Mouse (Mus musculus) small intestine, adult 2 months (tissue): ENCODE measurements at regions not wholly inside any gene's neighbourhood (a gene's known extent, or its start where the extent isn't known, plus 50 kb on each side); places are given as distances from the start of the nearest gene placed in this dataset.

Experiments
- H3K27ac ChIP-seq: fragments of 200-500 bp; 2 replicates; pipeline ENCODE4 v1.5.1; 2012; ENCODE audit warnings: low read depth, low read length, control low read depth, inconsistent platforms; ENCODE audit not compliant: insufficient read depth
- H3K27me3 ChIP-seq: fragments of 200-500 bp; 2 replicates; pipeline ENCODE4 v1.6.1; 2012; ENCODE audit warnings: mild to moderate bottlenecking, moderate library complexity, low read length, inconsistent platforms; ENCODE audit not compliant: control insufficient read depth, insufficient read depth
- H3K36me3 ChIP-seq: fragments of 200-500 bp; 2 replicates; pipeline ENCODE4 v1.6.1; 2012; ENCODE audit warnings: mild to moderate bottlenecking, low read length, control low read depth, inconsistent platforms; ENCODE audit not compliant: control insufficient read depth, insufficient read depth
- H3K4me1 ChIP-seq: fragments of 200-500 bp; 2 replicates; pipeline ENCODE4 v1.6.1; 2012; ENCODE audit warnings: low read length, inconsistent platforms, mixed read lengths; ENCODE audit not compliant: control insufficient read depth, insufficient read depth, insufficient read length
- H3K4me3 ChIP-seq: fragments of 200-500 bp; 2 replicates; pipeline ENCODE4 v1.5.1; 2012; ENCODE audit warnings: low read depth, mild to moderate bottlenecking, control low read depth, inconsistent platforms, low read length, moderate library complexity
- CTCF ChIP-seq: fragments of 200-500 bp; IDR thresholded peaks from 2 replicates; pipeline ENCODE4 v1.5.1; 2012; ENCODE audit warnings: low read depth, mild to moderate bottlenecking, control low read depth, inconsistent platforms, low read length, moderate library complexity, mixed read lengths; ENCODE audit not compliant: insufficient replicate concordance, insufficient read length; ENCODE audit errors: extremely low read depth
- POLR2A ChIP-seq: fragments of 200-500 bp; IDR thresholded peaks from 2 replicates; pipeline ENCODE4 v1.6.1; 2012; ENCODE audit warnings: low read depth, mild to moderate bottlenecking, control low read depth, inconsistent platforms, low read length, moderate library complexity
- WGBS: fragments of 180-500 bp; shearing (Covaris S2); methylation state at CpG from one replicate; pipeline ENCODE4 v1.1.7; 2018; 5-methylcytosine and 5-hydroxymethylcytosine counted together

DNA sequence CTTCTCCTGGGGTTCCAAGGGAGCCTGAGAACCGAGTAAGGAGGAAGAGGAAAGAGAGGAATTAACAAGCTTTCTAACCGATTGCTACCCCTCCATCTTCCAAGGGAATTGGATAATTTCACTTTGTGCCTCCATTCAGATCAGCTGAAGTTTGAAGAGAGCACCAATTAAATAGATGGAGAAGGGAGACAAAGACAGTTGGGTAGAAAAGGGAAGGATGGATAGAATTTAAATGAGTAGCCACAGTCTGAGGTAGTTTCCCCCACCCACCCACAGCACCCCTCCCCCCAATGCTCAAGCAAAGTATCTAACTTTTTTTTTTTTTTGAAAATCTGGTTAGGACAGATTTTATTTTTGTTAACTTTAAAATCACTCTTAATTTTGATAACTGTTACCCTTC, 87.2 kb upstream of the Slc7a11 start:
- Histone ChIP-seq H3K27ac (no peak overlapping the region), H3K4me3 (no peak overlapping the region), H3K36me3 (no peaks in the 10 kb centered on the region), H3K4me1 (no peaks in the 10 kb centered on the region), H3K27me3 (no peaks in the 10 kb centered on the region)
- TF ChIP-seq POLR2A (no peak), CTCF (no peak)
- 76% methylated on average over 2 of the region's 2 CpGs for whole genome bisulfite sequencing

DNA sequence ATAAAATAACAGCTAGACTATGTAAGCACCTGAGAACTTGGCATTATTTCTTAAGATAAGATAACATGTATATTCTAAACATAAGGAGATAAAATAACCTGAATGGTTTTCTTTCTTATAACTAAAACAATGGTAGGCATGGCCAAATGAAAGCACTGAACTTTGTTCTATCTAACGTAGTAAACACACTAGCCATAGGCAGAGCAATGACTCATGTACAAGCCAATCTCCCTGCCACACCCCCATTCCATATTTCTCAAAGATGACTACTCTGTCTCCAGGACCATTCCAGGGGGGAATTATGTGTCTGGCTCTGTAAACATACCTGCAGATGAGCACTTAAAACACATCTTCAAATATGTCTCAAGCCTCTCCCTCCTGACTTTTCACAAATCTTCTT, 80.6 kb upstream of the Slc7a11 start:
- Histone ChIP-seq H3K27me3 (no peaks in the 10 kb centered on the region), H3K27ac (no peak overlapping the region), H3K4me3 (no peak overlapping the region), H3K4me1 (0 out of 2 replicates have a peak, but pooled peaks cover 4% of the 10 kb centered on the region), H3K36me3 (no peaks in the 10 kb centered on the region)
- TF ChIP-seq POLR2A (no peak), CTCF (no peak)
- WGBS, result 20% methylated on average over 1 of the region's 1 CpGs

DNA sequence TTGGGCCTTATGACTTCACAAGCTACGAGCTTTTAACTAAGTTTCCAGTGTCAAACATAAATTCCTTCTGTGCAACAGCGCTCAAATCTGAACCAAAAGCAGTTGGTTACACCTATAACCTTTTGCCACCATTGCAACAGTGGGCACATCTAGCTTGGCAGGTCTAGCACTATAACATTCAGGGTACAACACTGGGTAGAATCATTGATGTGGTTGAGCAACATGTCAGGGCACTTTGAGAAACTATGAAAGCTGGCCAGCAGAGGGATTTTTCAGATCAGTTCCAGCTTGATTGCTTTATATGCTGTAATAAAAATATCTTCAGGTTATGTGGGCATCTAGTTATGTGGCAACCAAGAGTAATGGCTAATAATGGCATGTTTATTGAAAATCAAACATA, 63.8 kb upstream of the Slc7a11 start:
- TF ChIP-seq POLR2A, result no peak
- TF ChIP-seq CTCF, result no peak
- H3K27me3 ChIP-seq, result no peaks in the 10 kb centered on the region
- H3K27ac ChIP-seq, result no peak overlapping the region
- H3K4me3 ChIP-seq, result no peak overlapping the region
- 91% methylated on average over 2 of the region's 2 CpGs for WGBS
- H3K36me3 ChIP-seq, result no peaks in the 10 kb centered on the region
- no peaks in the 10 kb centered on the region for H3K4me1 ChIP-seq
